Mouse (Mus musculus) limb, embryonic 11.5 days (tissue): ENCODE data around the gene Wapl. TPM values are rescaled to one million over a fixed set of nuclear protein-coding genes. Genes with fewer than 3 reads are reported as not detected.

ENCODE experiments used
- polyA plus RNA-seq: library from polyadenylated mRNA; unstranded; fragments of >200 nt; fragmentation: Nextera tagmentation; extraction: Ambion mirVana; gene quantifications from 2 replicates; pipeline ENCODE4 v1.2.1, GENCODE M21; 2014

Gene Wapl
- polyA plus RNA-seq, 1 experiment from 2014 or later: 31.8 TPM

Other genes starting within 250 kb of the Wapl start
- gene Bmpr1a, start 170.6 kb upstream of the Wapl start, polyA plus RNA-seq: 67.2 and 74.5 TPM in 2 replicates
- not detected in 2 replicates for gene 9230112D13Rik, start 151.1 kb upstream of the Wapl start, polyA plus RNA-seq
- gene Ldb3, start 85.2 kb upstream of the Wapl start, polyA plus RNA-seq: 0.65 and 0.68 TPM in 2 replicates
- not detected in 2 replicates for gene Opn4, start 73.8 kb upstream of the Wapl start, polyA plus RNA-seq
- 0.17 TPM in 1 of 2 replicates, not detected in the other for gene Grid1, start 146.2 kb downstream of the Wapl start, polyA plus RNA-seq